ENCODE assay signal across 11 mouse cellular contexts in genomic region chr11:97806613-97806964, GRCm38 (mm10). TPM values are rescaled to one million over a fixed set of nuclear protein-coding genes. Genes with fewer than 3 reads are reported as not detected.
DNase-seq lines count a peak whose midpoint lies in the region; ATAC-seq and TF ChIP-seq lines count a peak whose summit lies in the region.
"Had no signal": no experiment of that assay in that cellular context is flagged by ENCODE, and none has a peak within 500 bp of the region (broad histone marks: within the 10 kb centered on the region; RNA-seq: fewer than 3 reads in every experiment).

No protein-coding gene starts in this region.

- no peaks in the 10 kb centered on the region for H3K27me3 ChIP-seq in heart, embryonic 11.5 days (ENCODE audit: control insufficient read depth, insufficient read depth, low read length)
- H3K27me3 ChIP-seq in ES-Bruce4 (ENCODE audit: control insufficient read depth, insufficient read depth, low read length, poor library complexity, severe bottlenecking), result no peaks in the 10 kb centered on the region
- H3K27me3 ChIP-seq in forebrain, embryonic 16.5 days (replicated peaks; ENCODE audit: control insufficient read depth, insufficient read depth, low read length), result no peaks in the 10 kb centered on the region
- no peaks in the 10 kb centered on the region for H3K27me3 ChIP-seq in midbrain, embryonic 11.5 days (ENCODE audit: control insufficient read depth, insufficient read depth, low read length)
- H3K27me3 ChIP-seq: megakaryocyte, embryonic 14.5 days had no signal

- no peak for TF ChIP-seq POLR2A in ES-Bruce4 (IDR thresholded peaks at IDR 0.05; ENCODE audit: insufficient read depth, low read length)

- intact Hi-C loops in heart, postnatal 36 days (cut with DNase I), result no loop called here

- ATAC-seq in heart, embryonic 11.5 days (replicated peaks; ENCODE audit: insufficient number of reproducible peaks, low FRiP score, low TSS enrichment), result no peak
- ATAC-seq in forebrain, embryonic 16.5 days, result no peak
- ATAC-seq in midbrain, embryonic 11.5 days (ENCODE audit: low FRiP score), result 0 out of 2 replicates have a peak, but pooled peaks have one; percentile 3
- no peak for ATAC-seq in megakaryocyte progenitor cell, adult 5-6 weeks (replicated peaks; ENCODE audit: poor library complexity)
- ATAC-seq: activated CD4-positive, CD25-positive, alpha-beta regulatory T cell, adult 4 months had no signal

- peak overlapping the region; percentile 70 for H3K4me2 ChIP-seq in heart, embryonic 11.5 days
- no peak overlapping the region for H3K4me2 ChIP-seq in forebrain, embryonic 16.5 days (ENCODE audit: low read length)
- no peak overlapping the region for H3K4me2 ChIP-seq in midbrain, embryonic 11.5 days

- no peak for TF ChIP-seq EP300 in ES-Bruce4 (IDR thresholded peaks at IDR 0.05; ENCODE audit: insufficient read depth, low read depth, low read length)

- peaks cover 3% of the 10 kb centered on the region; the same call in 1 of the 2 replicates for H3K36me3 ChIP-seq in heart, embryonic 11.5 days (ENCODE audit: control insufficient read depth, insufficient read depth, low read length)
- peaks cover 17% of the 10 kb centered on the region for H3K36me3 ChIP-seq in ES-Bruce4 (ENCODE audit: control insufficient read depth, insufficient read depth, low read length, poor library complexity, severe bottlenecking)
- H3K36me3 ChIP-seq in forebrain, embryonic 16.5 days (ENCODE audit: control insufficient read depth, insufficient read depth), result peaks cover 3% of the 10 kb centered on the region; the same call in 1 of the 2 replicates
- H3K36me3 ChIP-seq in midbrain, embryonic 11.5 days (ENCODE audit: control insufficient read depth, insufficient read depth, low read length), result no peaks in the 10 kb centered on the region

- H3K27ac ChIP-seq in heart, embryonic 11.5 days (ENCODE audit: low read depth, low read length), result no peak overlapping the region
- peak overlapping the region; percentile 81 for H3K27ac ChIP-seq in ES-Bruce4 (ENCODE audit: insufficient read depth, low read length)
- H3K27ac ChIP-seq in forebrain, embryonic 16.5 days (ENCODE audit: low read length), result no peak overlapping the region; the same call in 1 of the 2 replicates
- H3K27ac ChIP-seq in midbrain, embryonic 11.5 days (ENCODE audit: low read depth, low read length), result no peak overlapping the region

- no peak overlapping the region for H3K4me3 ChIP-seq in heart, embryonic 11.5 days (ENCODE audit: low read depth, low read length)
- H3K4me3 ChIP-seq in ES-Bruce4 (ENCODE audit: low read depth, low read length), result peak overlapping the region; percentile 29
- no peak overlapping the region for H3K4me3 ChIP-seq in forebrain, embryonic 16.5 days (replicated peaks; ENCODE audit: low read length)
- H3K4me3 ChIP-seq in midbrain, embryonic 11.5 days (ENCODE audit: low read depth, low read length), result no peak overlapping the region
- H3K4me3 ChIP-seq: megakaryocyte, embryonic 14.5 days had no signal

- H3K9me3 ChIP-seq in heart, embryonic 11.5 days (replicated peaks; ENCODE audit: control insufficient read depth, low read length), result no peaks in the 10 kb centered on the region
- H3K9me3 ChIP-seq in ES-Bruce4 (replicated peaks; ENCODE audit: control insufficient read depth, insufficient read depth, low read length, poor library complexity, severe bottlenecking), result no peaks in the 10 kb centered on the region
- no peaks in the 10 kb centered on the region for H3K9me3 ChIP-seq in forebrain, embryonic 16.5 days (ENCODE audit: control insufficient read depth, low read length)
- no peaks in the 10 kb centered on the region for H3K9me3 ChIP-seq in midbrain, embryonic 11.5 days (ENCODE audit: control insufficient read depth, low read length)
- H3K9me3 ChIP-seq: megakaryocyte, embryonic 14.5 days had no signal

- H3K4me1 ChIP-seq in heart, embryonic 11.5 days (ENCODE audit: control insufficient read depth, insufficient read depth, low read length), result peaks cover 82% of the 10 kb centered on the region
- peaks cover 31% of the 10 kb centered on the region for H3K4me1 ChIP-seq in ES-Bruce4 (ENCODE audit: control insufficient read depth, insufficient read depth, low read length)
- peaks cover 80% of the 10 kb centered on the region for H3K4me1 ChIP-seq in forebrain, embryonic 16.5 days (replicated peaks; ENCODE audit: control insufficient read depth, insufficient read depth, low read length)
- H3K4me1 ChIP-seq in midbrain, embryonic 11.5 days (ENCODE audit: control insufficient read depth, insufficient read depth, low read length), result peaks cover 57% of the 10 kb centered on the region

- H3K9ac ChIP-seq in heart, embryonic 11.5 days (ENCODE audit: low read depth, low read length), result no peak overlapping the region
- H3K9ac ChIP-seq in ES-Bruce4 (ENCODE audit: low read depth, poor library complexity, severe bottlenecking), result 0 out of 2 replicates have a peak overlapping the region, but pooled peaks have one; percentile 4
- H3K9ac ChIP-seq in forebrain, embryonic 16.5 days (replicated peaks; ENCODE audit: low read depth, low read length), result peak overlapping the region; percentile 34; the same call in 1 of the 2 replicates
- H3K9ac ChIP-seq in midbrain, embryonic 11.5 days (ENCODE audit: low read length), result no peak overlapping the region

- DNase-seq in heart, postnatal 36 days, result no peak
- peak; percentile 81 for DNase-seq in midbrain, embryonic 11.5 days (ENCODE audit: low spot score, missing footprints)
- no peak for DNase-seq in ovary, postnatal 36 days (ENCODE audit: low spot score)
- DNase-seq in gastrocnemius, adult 8-10 months (ENCODE audit: low spot score in 2 of 2), result no peak
- DNase-seq: right cerebral cortex, postnatal 4 days had no signal

- 71% methylated on average over 7 of the region's 7 CpGs for WGBS in heart, embryonic 11.5 days (ENCODE audit: insufficient replicate concordance)
- 72% methylated on average over 7 of the region's 7 CpGs for WGBS in forebrain, embryonic 16.5 days
- 57% methylated on average over 7 of the region's 7 CpGs for WGBS in midbrain, embryonic 11.5 days

- TF ChIP-seq CTCF in ES-Bruce4 (IDR thresholded peaks at IDR 0.05; ENCODE audit: low read depth, low read length), result no peak

RNA-seq across cellular contexts. Expression of gene Lasp1, which starts 7.8 kb away (rescaled TPM):
- 30.0 and 37.5 TPM in 2 replicates for polyA plus RNA-seq in heart, embryonic 11.5 days (2014; fragmentation: Nextera tagmentation; extraction: Ambion mirVana)
- total RNA-seq in heart, postnatal 36 days (2021), result 10 to 100 TPM; 37.7 to 40.7 TPM
- 228 and 231 TPM in 2 replicates for polyA plus RNA-seq in ES-Bruce4 (2011; ENCODE audit: insufficient read depth, insufficient read length, low read depth, missing spikeins)
- 140 and 159 TPM in 2 replicates for polyA plus RNA-seq in forebrain, embryonic 16.5 days (2015; fragmentation: Nextera tagmentation; extraction: Ambion mirVana)
- polyA plus RNA-seq in midbrain, embryonic 11.5 days (2014; fragmentation: Nextera tagmentation; extraction: Ambion mirVana), result 52.6 and 59.2 TPM in 2 replicates
- total RNA-seq in gastrocnemius, adult 8-10 months (2022), result 10 to 100 TPM in 2 of 4 experiments, 1 to 10 TPM in 2; 5.9 to 11.2 (median 9.0) TPM
- total RNA-seq in megakaryocyte progenitor cell, adult 5-6 weeks (2015), result 40.1 and 47.2 TPM in 2 replicates
- total RNA-seq in megakaryocyte progenitor cell, adult 5-6 weeks (2017), result 139 and 201 TPM in 2 replicates

RNA-seq across cellular contexts. Expression of gene Rpl23, which starts 24.4 kb away (rescaled TPM):
- 461 and 517 TPM in 2 replicates for polyA plus RNA-seq in heart, embryonic 11.5 days (2014; fragmentation: Nextera tagmentation; extraction: Ambion mirVana)
- 100 to 1,000 TPM; 522 TPM for total RNA-seq in heart, postnatal 36 days (2021)
- 777 and 842 TPM in 2 replicates for polyA plus RNA-seq in ES-Bruce4 (2011; ENCODE audit: insufficient read depth, insufficient read length, low read depth, missing spikeins)
- polyA plus RNA-seq in forebrain, embryonic 16.5 days (2015; fragmentation: Nextera tagmentation; extraction: Ambion mirVana), result 298 and 306 TPM in 2 replicates
- polyA plus RNA-seq in midbrain, embryonic 11.5 days (2014; fragmentation: Nextera tagmentation; extraction: Ambion mirVana), result 441 and 443 TPM in 2 replicates
- 100 to 1,000 TPM; 371 to 534 (median 431) TPM for total RNA-seq in gastrocnemius, adult 8-10 months (2022)
- total RNA-seq in megakaryocyte progenitor cell, adult 5-6 weeks (2015), result 1,765 and 1,897 TPM in 2 replicates
- total RNA-seq in megakaryocyte progenitor cell, adult 5-6 weeks (2017), result 1,416 and 1,747 TPM in 2 replicates

RNA-seq across cellular contexts. Expression of gene 1700001P01Rik, which starts 30.9 kb away (rescaled TPM):
- polyA plus RNA-seq in heart, embryonic 11.5 days (2014; fragmentation: Nextera tagmentation; extraction: Ambion mirVana), result 0.38 TPM in 1 of 2 replicates, not detected in the other
- not detected for total RNA-seq in heart, postnatal 36 days (2021)
- 0.99 TPM in 1 of 2 replicates, not detected in the other for polyA plus RNA-seq in ES-Bruce4 (2011; ENCODE audit: insufficient read depth, insufficient read length, low read depth, missing spikeins)
- 0.57 and 0.85 TPM in 2 replicates for polyA plus RNA-seq in forebrain, embryonic 16.5 days (2015; fragmentation: Nextera tagmentation; extraction: Ambion mirVana)
- polyA plus RNA-seq in midbrain, embryonic 11.5 days (2014; fragmentation: Nextera tagmentation; extraction: Ambion mirVana), result 0.47 and 0.78 TPM in 2 replicates
- not detected for total RNA-seq in gastrocnemius, adult 8-10 months (2022)
- 0.64 TPM in 1 of 2 replicates, not detected in the other for total RNA-seq in megakaryocyte progenitor cell, adult 5-6 weeks (2015)
- 0.30 TPM in 1 of 2 replicates, not detected in the other for total RNA-seq in megakaryocyte progenitor cell, adult 5-6 weeks (2017)

RNA-seq across cellular contexts. Expression of gene B230217C12Rik, which starts 34.0 kb away (rescaled TPM):
- 8.2 and 8.3 TPM in 2 replicates for polyA plus RNA-seq in heart, embryonic 11.5 days (2014; fragmentation: Nextera tagmentation; extraction: Ambion mirVana)
- 1 to 10 TPM in 1 of 2 experiments, under 1 TPM in 1; 1.00 to 1.4 TPM for total RNA-seq in heart, postnatal 36 days (2021)
- 2.8 and 3.4 TPM in 2 replicates for polyA plus RNA-seq in ES-Bruce4 (2011; ENCODE audit: insufficient read depth, insufficient read length, low read depth, missing spikeins)
- polyA plus RNA-seq in forebrain, embryonic 16.5 days (2015; fragmentation: Nextera tagmentation; extraction: Ambion mirVana), result 21.1 and 24.1 TPM in 2 replicates
- polyA plus RNA-seq in midbrain, embryonic 11.5 days (2014; fragmentation: Nextera tagmentation; extraction: Ambion mirVana), result 14.7 and 17.3 TPM in 2 replicates
- total RNA-seq in gastrocnemius, adult 8-10 months (2022), result under 1 TPM; 0.19 to 0.51 (median 0.32) TPM
- 2.1 and 3.8 TPM in 2 replicates for total RNA-seq in megakaryocyte progenitor cell, adult 5-6 weeks (2015)
- 0.17 TPM in 2 replicates for total RNA-seq in megakaryocyte progenitor cell, adult 5-6 weeks (2017)

RNA-seq across cellular contexts. Expression of gene Cwc25, which starts 40.2 kb away (rescaled TPM):
- 9.2 and 9.9 TPM in 2 replicates for polyA plus RNA-seq in heart, embryonic 11.5 days (2014; fragmentation: Nextera tagmentation; extraction: Ambion mirVana)
- total RNA-seq in heart, postnatal 36 days (2021), result 1 to 10 TPM; 7.5 to 7.9 TPM
- polyA plus RNA-seq in ES-Bruce4 (2011; ENCODE audit: insufficient read depth, insufficient read length, low read depth, missing spikeins), result 14.5 and 16.9 TPM in 2 replicates
- polyA plus RNA-seq in forebrain, embryonic 16.5 days (2015; fragmentation: Nextera tagmentation; extraction: Ambion mirVana), result 17.1 and 19.5 TPM in 2 replicates
- polyA plus RNA-seq in midbrain, embryonic 11.5 days (2014; fragmentation: Nextera tagmentation; extraction: Ambion mirVana), result 12.6 and 15.0 TPM in 2 replicates
- total RNA-seq in gastrocnemius, adult 8-10 months (2022), result 1 to 10 TPM; 3.2 to 5.9 (median 4.7) TPM
- total RNA-seq in megakaryocyte progenitor cell, adult 5-6 weeks (2015), result 8.8 and 9.3 TPM in 2 replicates
- total RNA-seq in megakaryocyte progenitor cell, adult 5-6 weeks (2017), result 16.7 and 19.2 TPM in 2 replicates

Comparison
In these comparisons a context has a peak if more than half of its experiments do, and no peak if none do; other contexts are left out.
1. H3K9ac ChIP-seq: peak in ES-Bruce4 (single experiment) and forebrain, embryonic 16.5 days (single experiment); none in heart, embryonic 11.5 days (single experiment) and midbrain, embryonic 11.5 days (single experiment).